29 mouse cellular contexts compared by ENCODE assay signal in genomic region chrX:61154657-61155256, GRCm38 (mm10). TPM values are rescaled to one million over a fixed set of nuclear protein-coding genes. Genes with fewer than 3 reads are reported as not detected.
A peak's percentile ranks its signal among the peaks of the same experiment; 100 is the strongest.
DNase-seq lines count a peak whose midpoint lies in the region; ATAC-seq lines count a peak whose summit lies in the region.
"Had no signal": no experiment of that assay in that cellular context is flagged by ENCODE, and none has a peak within 500 bp of the region (broad histone marks: within the 10 kb centered on the region; RNA-seq: fewer than 3 reads in every experiment).

No protein-coding gene starts in this region.

- no peak overlapping the region for H3K27ac ChIP-seq in midbrain, embryonic 14.5 days (replicated peaks; ENCODE audit: low read depth, low read length)
- H3K27ac ChIP-seq in midbrain, embryonic 11.5 days (ENCODE audit: low read depth, low read length) = no peak overlapping the region
- no peak overlapping the region for H3K27ac ChIP-seq in forebrain, embryonic 12.5 days
- H3K27ac ChIP-seq: heart, adult 2 months; heart, embryonic 13.5 days; hindbrain, embryonic 13.5 days; kidney, postnatal 0 days; macrophage had no signal

- H3K9me3 ChIP-seq in midbrain, embryonic 14.5 days (ENCODE audit: control insufficient read depth, low read length) = no peaks in the 10 kb centered on the region
- no peaks in the 10 kb centered on the region for H3K9me3 ChIP-seq in midbrain, embryonic 11.5 days (ENCODE audit: control insufficient read depth, low read length)
- no peaks in the 10 kb centered on the region for H3K9me3 ChIP-seq in forebrain, embryonic 12.5 days
- H3K9me3 ChIP-seq: heart, embryonic 13.5 days; hindbrain, embryonic 13.5 days had no signal

- DNase-seq in embryo, embryonic 11 days = peak; percentile 0
- DNase-seq in embryo, embryonic 10.5 days (ENCODE audit: low spot score) = no peak
- DNase-seq in midbrain, embryonic 14.5 days = peak; percentile 21
- no peak for DNase-seq in midbrain, embryonic 11.5 days (ENCODE audit: low spot score, missing footprints)
- DNase-seq in retina, embryonic 14.5 days (ENCODE audit: low spot score) = peak; percentile 54
- DNase-seq in frontal cortex, adult 2 months (ENCODE audit: extremely low spot score in 1 of 2, low spot score in 1 of 2) = no peak
- no peak for DNase-seq in cerebellum, adult 9-11 months
- DNase-seq: adrenal gland, postnatal 25 days; cerebellum, adult 11 months; cerebellum, postnatal 14 days; gastrocnemius, postnatal 36 days; heart, adult 2 months; heart, postnatal 14 days; kidney, adult 18-20 months; left cerebral cortex, postnatal 4 days; liver; right cerebral cortex, postnatal 14 days; spleen, adult 18-20 months had no signal

- no peaks in the 10 kb centered on the region for H3K27me3 ChIP-seq in midbrain, embryonic 14.5 days (ENCODE audit: control insufficient read depth, insufficient read depth, low read length)
- H3K27me3 ChIP-seq in midbrain, embryonic 11.5 days (ENCODE audit: control insufficient read depth, insufficient read depth, low read length) = no peaks in the 10 kb centered on the region
- H3K27me3 ChIP-seq in forebrain, embryonic 12.5 days = no peaks in the 10 kb centered on the region
- H3K27me3 ChIP-seq: heart, embryonic 13.5 days; hindbrain, embryonic 13.5 days had no signal

- H3K36me3 ChIP-seq in midbrain, embryonic 14.5 days (ENCODE audit: control insufficient read depth, insufficient read depth, low read length) = no peaks in the 10 kb centered on the region
- no peaks in the 10 kb centered on the region for H3K36me3 ChIP-seq in midbrain, embryonic 11.5 days (ENCODE audit: control insufficient read depth, insufficient read depth, low read length)
- no peaks in the 10 kb centered on the region for H3K36me3 ChIP-seq in forebrain, embryonic 12.5 days (replicated peaks)
- H3K36me3 ChIP-seq: heart, embryonic 13.5 days; hindbrain, embryonic 13.5 days had no signal

- H3K4me3 ChIP-seq in midbrain, embryonic 14.5 days (replicated peaks; ENCODE audit: low read depth, low read length) = no peak overlapping the region
- H3K4me3 ChIP-seq in midbrain, embryonic 11.5 days (ENCODE audit: low read depth, low read length) = no peak overlapping the region
- no peak overlapping the region for H3K4me3 ChIP-seq in forebrain, embryonic 12.5 days (replicated peaks)
- H3K4me3 ChIP-seq: heart, adult 2 months; heart, embryonic 13.5 days; hindbrain, embryonic 13.5 days had no signal

- 63% methylated on average over 1 of the region's 1 CpGs for WGBS in midbrain, embryonic 14.5 days
- 62% methylated on average over 1 of the region's 1 CpGs for WGBS in midbrain, embryonic 11.5 days
- 37% methylated on average over 1 of the region's 1 CpGs for WGBS in forebrain, embryonic 12.5 days

- H3K9ac ChIP-seq in midbrain, embryonic 14.5 days (replicated peaks; ENCODE audit: low read length) = no peak overlapping the region
- no peak overlapping the region for H3K9ac ChIP-seq in midbrain, embryonic 11.5 days (ENCODE audit: low read length)
- no peak overlapping the region for H3K9ac ChIP-seq in forebrain, embryonic 12.5 days
- H3K9ac ChIP-seq: heart, embryonic 13.5 days; hindbrain, embryonic 13.5 days had no signal

- H3K4me2 ChIP-seq in midbrain, embryonic 14.5 days (ENCODE audit: low read length) = no peak overlapping the region
- no peak overlapping the region for H3K4me2 ChIP-seq in midbrain, embryonic 11.5 days
- H3K4me2 ChIP-seq in forebrain, embryonic 12.5 days = no peak overlapping the region
- H3K4me2 ChIP-seq: heart, embryonic 13.5 days; hindbrain, embryonic 13.5 days had no signal

- H3K4me1 ChIP-seq in midbrain, embryonic 14.5 days (ENCODE audit: control insufficient read depth, insufficient read depth, low read length) = no peaks in the 10 kb centered on the region
- H3K4me1 ChIP-seq in midbrain, embryonic 11.5 days (ENCODE audit: control insufficient read depth, insufficient read depth, low read length) = no peaks in the 10 kb centered on the region
- H3K4me1 ChIP-seq in forebrain, embryonic 12.5 days = 0 out of 2 replicates have a peak, but pooled peaks cover 2% of the 10 kb centered on the region
- H3K4me1 ChIP-seq: heart, embryonic 13.5 days; hindbrain, embryonic 13.5 days had no signal

- ATAC-seq in midbrain, embryonic 14.5 days (ENCODE audit: low FRiP score, low TSS enrichment) = no peak
- ATAC-seq in midbrain, embryonic 11.5 days (ENCODE audit: low FRiP score) = no peak
- ATAC-seq in forebrain, embryonic 12.5 days (ENCODE audit: low FRiP score) = peak; percentile 72; the same call in 1 of the 2 replicates
- ATAC-seq: CD4-positive, CD25-positive, alpha-beta regulatory T cell, adult 4 months had no signal

RNA-seq across cellular contexts. Expression of gene Cdr1, which starts 30.6 kb away (rescaled TPM):
- not detected in 2 replicates for polyA plus RNA-seq in midbrain, embryonic 14.5 days (2014; fragmentation: Nextera tagmentation; extraction: Ambion mirVana)
- polyA plus RNA-seq in midbrain, embryonic 11.5 days (2014; fragmentation: Nextera tagmentation; extraction: Ambion mirVana) = 1.4 TPM in 1 of 2 replicates, not detected in the other
- polyA plus RNA-seq in forebrain, embryonic 12.5 days (2016; fragmentation: Nextera tagmentation; extraction: Ambion mirVana) = 0.79 TPM in 1 of 2 replicates, not detected in the other
- 2.0 and 5.0 TPM in 2 replicates for polyA plus RNA-seq in frontal cortex, adult 2 months (2012; rRNA removed)
- polyA plus RNA-seq: CD4-positive, CD25-positive, alpha-beta regulatory T cell, adult 4 months; heart, adult 2 months; heart, embryonic 13.5 days; hindbrain, embryonic 13.5 days; kidney, postnatal 0 days; large intestine, adult 2 months; liver, embryonic 16.5 days; lung, embryonic 16.5 days; macrophage; neural tube, embryonic 14.5 days; thymus, postnatal 0 days had no signal

Comparison
In these comparisons a context has a peak if more than half of its experiments do, and no peak if none do; other contexts are left out.
1. DNase-seq: peak in embryo, embryonic 11 days (single experiment), midbrain, embryonic 14.5 days (single experiment) and retina, embryonic 14.5 days (single experiment); none in embryo, embryonic 10.5 days (single experiment), midbrain, embryonic 11.5 days (single experiment), frontal cortex, adult 2 months (0 of 2) and cerebellum, adult 9-11 months (single experiment).